Mouse (Mus musculus) liver, embryonic 15.5 days (tissue): ENCODE measurements around the gene Akap13. TPM values are rescaled to one million over a fixed set of nuclear protein-coding genes. Genes with fewer than 3 reads are reported as not detected.

Experiments used
- ATAC-seq: fragments of 200-750 bp; cut with Nextera tagmentation; 2 replicates; pipeline ENCODE4 v1.8.0; 2017; ENCODE audit warnings: moderate number of reproducible peaks, mild to moderate bottlenecking, moderate library complexity; ENCODE audit not compliant: insufficient read depth
- H3K27ac ChIP-seq: fragments of 300-500 bp; sonication (generic); replicated peaks from 2 replicates; pipeline ENCODE4 v1.5.1; 2015; ENCODE audit warnings: mild to moderate bottlenecking, inconsistent platforms
- H3K27me3 ChIP-seq: fragments of 300-500 bp; sonication (generic); 2 replicates; pipeline ENCODE4 v1.6.1; 2015; ENCODE audit warnings: mild to moderate bottlenecking, inconsistent platforms
- H3K36me3 ChIP-seq: fragments of 300-500 bp; sonication (generic); replicated peaks from 2 replicates; pipeline ENCODE4 v1.6.1; 2015; ENCODE audit warnings: moderate library complexity, mild to moderate bottlenecking, inconsistent platforms
- H3K4me1 ChIP-seq: fragments of 300-500 bp; sonication (generic); replicated peaks from 2 replicates; pipeline ENCODE4 v1.6.1; 2015; ENCODE audit warnings: inconsistent platforms
- H3K4me2 ChIP-seq: fragments of 300-500 bp; sonication (generic); 2 replicates; pipeline ENCODE4 v1.6.1; 2015; ENCODE audit warnings: moderate library complexity, mild to moderate bottlenecking, inconsistent platforms
- H3K4me3 ChIP-seq: fragments of 300-500 bp; sonication (generic); replicated peaks from 2 replicates; pipeline ENCODE4 v1.5.1; 2015; ENCODE audit warnings: mild to moderate bottlenecking, inconsistent platforms
- H3K9ac ChIP-seq: fragments of 300-500 bp; sonication (generic); 2 replicates; pipeline ENCODE4 v1.6.1; 2015; ENCODE audit warnings: moderate library complexity, mild to moderate bottlenecking, inconsistent platforms
- H3K9me3 ChIP-seq: fragments of 300-500 bp; sonication (generic); replicated peaks from 2 replicates; pipeline ENCODE4 v1.6.1; 2016; ENCODE audit warnings: inconsistent platforms
- WGBS: fragments of 180-500 bp; shearing (Covaris S2); methylation state at CpG from one replicate; pipeline ENCODE4 v1.1.7; 2015; ENCODE audit warnings: mixed read lengths; ENCODE audit not compliant: insufficient replicate concordance; 5-methylcytosine and 5-hydroxymethylcytosine counted together
- polyA plus RNA-seq: library from polyadenylated mRNA; unstranded; fragments of >200 nt; fragmentation: Nextera tagmentation; extraction: Ambion mirVana; gene quantifications from 2 replicates; pipeline ENCODE4 v1.2.1, GENCODE M21; 2015

Akap13 gene
- polyA plus RNA-seq, 1 experiment from 2014 or later = 39.6 TPM

DNA sequence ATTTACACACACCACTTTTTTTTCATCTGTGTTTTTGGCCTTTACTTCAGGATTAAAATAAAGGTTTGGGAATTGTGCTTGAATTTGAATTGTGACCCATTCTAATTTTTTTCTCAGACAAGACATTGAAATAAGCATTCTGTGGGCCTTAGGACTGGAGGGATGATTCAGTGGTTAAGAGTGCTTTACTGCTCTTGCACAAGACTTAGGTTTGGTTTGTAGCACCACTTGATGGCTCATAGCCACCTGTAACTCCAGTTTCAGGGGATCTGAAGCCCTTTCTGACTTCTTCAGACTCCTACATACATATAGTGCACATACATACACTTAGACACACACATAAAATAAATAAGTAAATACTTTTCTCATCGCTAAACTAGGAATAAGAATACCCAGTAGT is 105.8 kb downstream of the Akap13 start:
- ATAC-seq = no peak
- Histone ChIP-seq H3K9me3 (no peaks in the 10 kb centered on the region), H3K9ac (no peak overlapping the region), H3K36me3 (no peaks in the 10 kb centered on the region), H3K4me3 (no peak overlapping the region), H3K4me1 (peaks cover 17% of the 10 kb centered on the region), H3K27ac (no peak overlapping the region), H3K27me3 (no peaks in the 10 kb centered on the region), H3K4me2 (no peak overlapping the region)
- 75% methylated on average over 1 of the region's 1 CpGs for WGBS

DNA sequence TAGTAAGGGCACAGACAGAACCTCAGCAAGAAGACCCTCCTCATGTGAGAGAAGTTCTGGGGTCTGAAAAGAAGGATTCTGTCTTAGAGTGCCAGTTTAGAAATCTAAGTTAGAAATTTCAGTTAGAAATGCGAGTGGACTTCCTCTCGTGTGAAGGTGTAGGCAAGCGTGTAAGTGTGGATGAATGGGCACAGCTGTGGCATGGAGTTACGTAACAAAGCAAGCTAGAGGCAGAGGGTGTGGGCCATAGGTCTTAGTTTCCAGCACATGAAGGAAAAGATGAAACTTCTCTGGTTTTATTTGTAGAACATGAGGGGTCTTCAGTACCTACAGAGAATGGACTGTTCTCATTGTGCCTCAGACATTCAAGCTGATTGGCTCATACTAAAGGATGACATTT is 112.9 kb downstream of the Akap13 start:
- no peak for ATAC-seq
- WGBS = 62% methylated on average over 4 of the region's 4 CpGs

DNA sequence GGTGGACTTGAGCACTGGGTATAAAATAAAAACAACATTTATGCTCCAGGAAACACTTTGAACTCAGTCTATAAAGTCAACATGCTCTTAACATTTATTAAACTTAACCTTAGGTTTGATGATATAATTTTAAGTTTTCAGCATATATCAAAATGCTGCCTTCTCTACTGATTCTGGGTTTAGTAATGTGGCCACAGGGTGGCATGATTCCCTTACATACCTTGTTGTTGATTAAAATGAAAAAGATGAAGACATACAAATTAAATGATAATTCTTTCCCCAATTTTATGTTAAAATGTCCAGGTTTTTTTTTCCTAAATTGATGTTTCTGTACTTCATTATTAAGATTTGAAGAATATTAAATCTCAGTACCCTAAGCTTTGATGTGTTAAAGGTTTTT is 113.5 kb downstream of the Akap13 start:
- H3K4me1 ChIP-seq = peaks cover 22% of the 10 kb centered on the region
- ATAC-seq = no peak
- no peak overlapping the region for H3K4me3 ChIP-seq

More for the DNA sequence above, 112.9 kb downstream of the Akap13 start:
- no peak overlapping the region for H3K9ac ChIP-seq
- peaks cover 22% of the 10 kb centered on the region for H3K4me1 ChIP-seq
- H3K27ac ChIP-seq = no peak overlapping the region
- no peaks in the 10 kb centered on the region for H3K36me3 ChIP-seq
- H3K4me2 ChIP-seq = no peak overlapping the region
- H3K9me3 ChIP-seq = no peaks in the 10 kb centered on the region
- H3K27me3 ChIP-seq = no peaks in the 10 kb centered on the region
- no peak overlapping the region for H3K4me3 ChIP-seq

DNA sequence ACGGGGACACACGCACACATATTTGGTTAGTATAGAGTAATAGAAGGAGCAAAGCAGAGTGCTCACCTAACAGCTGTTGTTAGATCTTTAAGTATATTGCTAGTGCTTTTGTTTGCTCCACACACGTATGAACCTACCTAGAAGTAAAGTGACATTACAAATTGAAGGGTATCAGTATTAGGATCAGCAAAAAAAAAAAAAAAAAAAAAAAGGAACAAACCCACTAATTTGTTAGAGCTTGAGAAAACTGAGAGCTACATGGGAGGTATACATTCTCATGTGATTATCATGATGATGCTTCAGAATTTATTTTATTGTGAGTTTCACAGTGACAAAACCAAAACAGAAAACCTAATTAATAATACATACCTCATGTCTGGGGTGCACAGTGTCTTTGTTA is 114.9 kb downstream of the Akap13 start:
- Histone ChIP-seq H3K27ac (no peak overlapping the region), H3K4me3 (no peak overlapping the region), H3K4me2 (no peak overlapping the region), H3K9ac (no peak overlapping the region), H3K36me3 (no peaks in the 10 kb centered on the region), H3K9me3 (no peaks in the 10 kb centered on the region), H3K4me1 (peaks cover 27% of the 10 kb centered on the region), H3K27me3 (no peaks in the 10 kb centered on the region)
- no peak for ATAC-seq
- 69% methylated on average over 3 of the region's 3 CpGs for WGBS

More for the DNA sequence above, 113.5 kb downstream of the Akap13 start:
- H3K36me3 ChIP-seq = no peaks in the 10 kb centered on the region
- no peaks in the 10 kb centered on the region for H3K9me3 ChIP-seq
- no peak overlapping the region for H3K4me2 ChIP-seq
- H3K9ac ChIP-seq = no peak overlapping the region
- no peak overlapping the region for H3K27ac ChIP-seq
- H3K27me3 ChIP-seq = no peaks in the 10 kb centered on the region

DNA sequence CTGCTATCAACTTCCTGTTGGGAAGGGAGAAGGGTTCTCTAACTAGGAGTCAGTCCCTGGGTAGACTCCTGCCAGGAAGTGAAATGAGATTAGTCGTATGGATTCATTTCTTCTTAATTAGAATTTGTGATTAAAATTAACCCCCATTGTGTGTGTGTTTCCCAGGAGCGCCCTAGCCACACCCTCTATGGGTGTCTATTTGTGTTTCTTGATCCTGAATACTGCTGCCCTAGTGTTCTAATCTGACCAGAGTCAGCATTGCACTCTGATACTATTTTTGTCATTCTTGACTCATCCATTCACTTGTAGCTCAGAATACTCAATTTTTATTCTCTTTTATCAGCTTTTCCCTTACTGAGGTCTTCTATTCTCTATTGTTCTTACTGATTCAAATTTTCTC is 115.7 kb downstream of the Akap13 start:
- peaks cover 35% of the 10 kb centered on the region for H3K4me1 ChIP-seq
- no peak overlapping the region for H3K4me3 ChIP-seq
- WGBS = 32% methylated on average over 2 of the region's 2 CpGs
- no peak overlapping the region for H3K9ac ChIP-seq
- H3K27me3 ChIP-seq = no peaks in the 10 kb centered on the region
- H3K36me3 ChIP-seq = no peaks in the 10 kb centered on the region
- no peaks in the 10 kb centered on the region for H3K9me3 ChIP-seq
- 0 out of 2 replicates have a peak overlapping the region, but pooled peaks have one; percentile 1 for H3K27ac ChIP-seq
- H3K4me2 ChIP-seq = no peak overlapping the region
- no peak for ATAC-seq

DNA sequence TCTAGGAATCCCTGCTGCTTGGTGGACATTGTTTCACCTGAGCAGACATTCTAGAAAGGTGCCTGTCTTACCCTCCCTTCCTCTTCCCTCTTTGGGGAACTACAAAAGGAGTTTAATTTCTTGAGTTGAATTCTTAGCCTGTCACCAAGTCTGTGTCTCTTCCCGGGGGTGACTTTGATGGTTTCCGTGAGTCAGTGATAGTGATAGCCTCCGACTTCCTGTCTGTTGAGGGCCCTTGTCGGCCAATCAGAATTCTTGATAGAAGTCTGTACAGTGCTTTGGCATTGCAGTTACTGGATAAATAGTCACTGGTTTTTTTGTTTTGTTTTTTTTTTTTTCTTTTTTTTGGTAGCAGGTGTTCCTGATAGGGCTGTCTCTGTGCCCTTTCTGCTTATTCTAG is 116.8 kb downstream of the Akap13 start:
- peak; percentile 40; the same call in 1 of the 2 replicates for ATAC-seq
- Histone ChIP-seq H3K4me3 (no peak overlapping the region), H3K27ac (peak overlapping the region; percentile 1; the same call in 1 of the 2 replicates), H3K9me3 (no peaks in the 10 kb centered on the region), H3K9ac (no peak overlapping the region), H3K4me2 (peak overlapping the region; percentile 42), H3K4me1 (peaks cover 35% of the 10 kb centered on the region), H3K27me3 (no peaks in the 10 kb centered on the region), H3K36me3 (no peaks in the 10 kb centered on the region)
- WGBS = 15% methylated on average over 4 of the region's 4 CpGs

DNA sequence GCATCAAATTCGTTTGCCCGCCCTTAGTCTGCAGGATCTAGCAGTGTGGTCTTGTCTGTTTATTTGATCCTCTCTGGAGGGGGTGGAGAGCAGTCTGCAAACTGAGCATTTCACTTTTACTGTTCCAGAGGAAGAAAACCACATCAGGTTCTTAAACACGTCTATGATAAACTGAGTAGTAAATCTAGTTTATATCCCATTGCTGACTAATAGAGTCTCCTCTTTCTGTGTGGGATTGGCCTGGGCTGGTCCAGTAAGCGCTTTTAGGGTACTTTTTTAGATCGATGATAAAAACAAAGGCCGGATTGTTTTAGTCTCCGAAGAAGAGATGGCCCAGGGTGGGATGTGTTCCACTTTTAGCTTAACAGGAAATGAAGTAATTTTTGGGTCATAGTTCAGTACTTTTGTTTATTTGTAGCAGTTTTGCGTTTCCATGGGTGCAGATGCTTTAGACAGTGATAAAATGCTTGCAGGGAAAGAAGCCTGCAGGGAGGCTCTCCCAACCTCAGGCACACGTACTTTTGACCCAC is 119.9 kb downstream of the Akap13 start:
- H3K4me3 ChIP-seq = no peak overlapping the region
- WGBS = 17% methylated on average over 9 of the region's 9 CpGs
- H3K4me1 ChIP-seq = peaks cover 33% of the 10 kb centered on the region
- no peaks in the 10 kb centered on the region for H3K9me3 ChIP-seq
- ATAC-seq = no peak
- H3K36me3 ChIP-seq = no peaks in the 10 kb centered on the region
- peak overlapping the region; percentile 34; the same call in 1 of the 2 replicates for H3K27ac ChIP-seq
- H3K4me2 ChIP-seq = no peak overlapping the region
- no peak overlapping the region for H3K9ac ChIP-seq
- no peaks in the 10 kb centered on the region for H3K27me3 ChIP-seq

DNA sequence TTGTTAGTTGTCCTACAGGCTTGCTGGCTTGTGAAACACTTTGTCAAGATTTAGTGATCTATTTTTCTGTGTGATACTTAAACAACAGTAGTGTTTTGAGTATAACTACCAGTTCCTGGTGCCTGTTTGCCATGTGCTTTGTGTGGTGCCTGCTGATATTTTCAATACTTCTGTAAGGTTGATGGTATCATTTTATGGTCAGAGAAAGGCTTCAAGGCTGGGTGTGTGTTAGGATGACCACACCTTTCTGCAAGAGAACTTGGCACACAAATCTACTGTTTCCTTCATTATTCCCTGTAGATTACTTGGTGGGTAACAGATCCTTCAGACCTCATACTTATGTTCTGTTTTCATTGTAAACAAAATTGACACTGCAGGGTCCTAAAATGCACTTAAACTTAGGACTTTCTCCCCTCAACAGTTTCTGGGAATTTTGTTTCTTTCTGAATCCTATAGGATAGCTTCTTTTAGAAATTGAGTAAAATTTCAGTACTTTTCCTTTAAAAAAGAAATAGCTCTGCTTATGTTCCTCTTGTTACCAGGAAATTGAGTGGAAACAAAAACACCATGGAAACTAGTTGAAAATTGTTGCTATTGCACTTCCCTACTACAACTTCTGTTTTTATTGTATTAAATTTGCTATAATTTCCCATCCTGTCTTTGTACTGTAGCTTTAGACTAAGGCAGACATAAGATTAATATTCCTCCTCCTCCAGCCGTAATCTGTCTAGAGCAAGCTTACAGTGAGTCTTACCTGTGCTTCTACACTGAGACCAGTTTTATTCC is 120.7 kb downstream of the Akap13 start:
- 62% methylated on average over 1 of the region's 1 CpGs for WGBS
- Histone ChIP-seq H3K36me3 (0 out of 2 replicates have a peak, but pooled peaks cover 7% of the 10 kb centered on the region), H3K27me3 (no peaks in the 10 kb centered on the region), H3K4me1 (peaks cover 28% of the 10 kb centered on the region), H3K9me3 (no peaks in the 10 kb centered on the region), H3K9ac (no peak overlapping the region), H3K27ac (0 out of 2 replicates have a peak overlapping the region, but pooled peaks have one; percentile 34), H3K4me2 (no peak overlapping the region), H3K4me3 (no peak overlapping the region)
- no peak for ATAC-seq

DNA sequence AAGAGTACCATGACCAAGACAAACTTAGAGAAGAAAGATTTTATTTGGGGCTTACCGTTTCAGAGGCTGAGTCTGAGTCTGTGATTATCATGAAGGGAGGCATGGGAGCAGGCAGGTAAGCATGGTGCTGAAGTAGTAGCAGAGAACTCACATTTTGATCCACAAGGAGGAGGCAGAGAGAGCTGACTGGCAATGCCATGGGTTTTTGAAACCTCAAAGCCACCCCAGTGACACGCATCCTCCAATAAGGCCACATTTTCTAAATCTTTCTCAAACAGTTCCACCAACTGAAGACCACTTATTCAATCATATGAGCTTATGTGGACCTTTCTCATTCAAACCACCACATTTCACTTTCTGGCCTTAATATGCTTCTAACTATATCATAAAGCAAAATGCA is 121.5 kb downstream of the Akap13 start:
- Histone ChIP-seq H3K4me2 (no peak overlapping the region), H3K36me3 (0 out of 2 replicates have a peak, but pooled peaks cover 7% of the 10 kb centered on the region), H3K27ac (no peak overlapping the region), H3K4me1 (peaks cover 20% of the 10 kb centered on the region), H3K9ac (no peak overlapping the region), H3K27me3 (no peaks in the 10 kb centered on the region), H3K9me3 (no peaks in the 10 kb centered on the region), H3K4me3 (no peak overlapping the region)
- 74% methylated on average over 2 of the region's 2 CpGs for WGBS
- no peak for ATAC-seq

DNA sequence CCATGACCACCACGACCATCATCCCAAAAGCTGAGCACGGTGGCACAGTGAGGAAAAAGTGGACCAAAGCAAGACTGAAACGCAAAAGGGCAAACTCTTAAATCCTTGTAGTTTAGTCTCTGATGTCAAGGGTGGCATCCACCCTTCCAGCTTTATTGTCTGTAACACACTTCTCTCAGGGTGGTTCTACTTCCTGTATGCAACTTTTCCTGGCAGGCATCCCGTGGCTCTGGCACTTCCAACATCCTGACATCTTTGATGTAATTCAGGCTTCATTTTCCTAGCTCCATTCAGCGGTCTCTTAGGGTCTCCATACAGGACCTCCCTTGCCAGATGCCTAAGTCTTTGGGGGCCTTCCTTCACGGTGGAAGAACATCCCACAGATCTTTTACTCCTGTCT is 122.0 kb downstream of the Akap13 start:
- no peak overlapping the region for H3K27ac ChIP-seq
- no peak overlapping the region for H3K4me3 ChIP-seq
- no peaks in the 10 kb centered on the region for H3K9me3 ChIP-seq
- WGBS = 80% methylated on average over 6 of the region's 6 CpGs
- 0 out of 2 replicates have a peak, but pooled peaks cover 7% of the 10 kb centered on the region for H3K36me3 ChIP-seq
- H3K27me3 ChIP-seq = no peaks in the 10 kb centered on the region
- H3K4me1 ChIP-seq = peaks cover 20% of the 10 kb centered on the region
- H3K9ac ChIP-seq = no peak overlapping the region
- no peak overlapping the region for H3K4me2 ChIP-seq
- ATAC-seq = no peak

DNA sequence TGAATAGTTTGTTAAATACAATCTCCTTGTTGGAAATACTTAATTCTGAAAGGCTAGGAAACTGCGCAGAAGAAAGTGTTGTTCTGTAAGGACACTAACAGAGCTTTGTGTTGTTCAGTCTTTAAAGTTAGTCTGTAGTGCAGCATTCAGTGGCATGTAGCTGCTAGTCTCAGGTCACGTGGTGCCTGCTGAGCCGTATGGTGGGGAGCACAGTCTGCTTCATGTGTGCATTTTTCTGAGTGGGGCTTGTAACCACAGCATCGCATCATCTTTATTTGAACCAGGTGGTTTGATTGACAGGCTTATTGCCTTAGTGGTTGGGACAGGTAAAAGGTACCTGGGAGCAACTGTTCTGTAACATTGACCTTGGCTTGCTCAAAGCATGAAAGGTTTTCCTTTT is 123.3 kb downstream of the Akap13 start:
- no peak for ATAC-seq
- Histone ChIP-seq H3K27me3 (no peaks in the 10 kb centered on the region), H3K27ac (no peak overlapping the region), H3K9ac (no peak overlapping the region), H3K4me2 (no peak overlapping the region), H3K4me1 (peaks cover 28% of the 10 kb centered on the region), H3K9me3 (no peaks in the 10 kb centered on the region), H3K36me3 (0 out of 2 replicates have a peak, but pooled peaks cover 7% of the 10 kb centered on the region), H3K4me3 (no peak overlapping the region)
- 82% methylated on average over 4 of the region's 4 CpGs for WGBS
